Mouse (Mus musculus): Measurements from ENCODE around the gene Mrpl48.

- TF ChIP-seq CTCF (IDR thresholded peaks at IDR 0.05; ENCODE audit: low read depth, low read length), result no peak
- TF ChIP-seq POLR2A (IDR thresholded peaks at IDR 0.05; ENCODE audit: extremely low read depth, insufficient read depth, low read length), result no peak
Measured at GRCm38 (mm10) chr7:100649826-100650225, 41.7 kb upstream of the Mrpl48 start.

All from liver, adult 2 months (tissue).